Mouse (Mus musculus) lung, adult 2 months (tissue): ENCODE data around the gene Inpp5f. TPM values are rescaled to one million over a fixed set of nuclear protein-coding genes. Genes with fewer than 3 reads are reported as not detected.

Source experiments
- DNase-seq: peaks from one replicate; pipeline ENCODE4 v3.0.0; 2022
- H3K4me1 ChIP-seq: fragments of 200-500 bp; 2 replicates; pipeline ENCODE4 v1.6.1; 2011; ENCODE audit warnings: low read length; ENCODE audit not compliant: control insufficient read depth, insufficient read depth
- H3K4me3 ChIP-seq: fragments of 200-500 bp; replicated peaks from 2 replicates; pipeline ENCODE3; 2011; ENCODE audit warnings: low read depth, mild to moderate bottlenecking, control low read depth, low read length; ENCODE audit errors: extremely low read depth
- CTCF ChIP-seq: fragments of 200-500 bp; IDR thresholded peaks from 2 replicates; pipeline ENCODE4 v1.5.1; 2011; ENCODE audit warnings: mild to moderate bottlenecking, low read length, control low read depth; ENCODE audit not compliant: insufficient read depth
- POLR2A ChIP-seq: fragments of 200-500 bp; IDR thresholded peaks from 2 replicates; pipeline ENCODE4 v1.6.1; 2011; ENCODE audit warnings: low read depth, mild to moderate bottlenecking, control low read depth, low read length, borderline replicate concordance; ENCODE audit errors: extremely low read depth
- WGBS: fragments of 180-500 bp; shearing (Covaris S2); methylation state at CpG from one replicate; pipeline ENCODE4 v1.1.7; 2018; 5-methylcytosine and 5-hydroxymethylcytosine counted together
- polyA plus RNA-seq: library from polyadenylated mRNA; depleted of rRNA; stranded (reverse); fragments of >200 nt; gene quantifications from 2 replicates; pipeline ENCODE4 v1.2.3, GENCODE M21; 2012

Inpp5f gene
- polyA plus RNA-seq, 1 experiment: 6.7 TPM

- TF ChIP-seq POLR2A (no peak), CTCF (no peak)
- no peak for DNase-seq
- no peak overlapping the region for H3K4me3 ChIP-seq
- peaks cover 2% of the 10 kb centered on the region; the same call in 1 of the 2 replicates for H3K4me1 ChIP-seq
- whole genome bisulfite sequencing: 90% methylated on average over 10 of the region's 10 CpGs
Observed at GRCm38 (mm10) chr7:128726999-128727398, 115.9 kb downstream of the Inpp5f start.

GRCm38 (mm10) chr7:128727701-128728100, 116.6 kb downstream of the Inpp5f start:
- H3K4me3 ChIP-seq: no peak overlapping the region
- no peak for DNase-seq
- 72% methylated on average over 5 of the region's 5 CpGs for whole genome bisulfite sequencing
- no peak for TF ChIP-seq POLR2A
- no peak for TF ChIP-seq CTCF
- peaks cover 2% of the 10 kb centered on the region; the same call in 1 of the 2 replicates for H3K4me1 ChIP-seq

GRCm38 (mm10) chr7:128728738-128729137, 117.6 kb downstream of the Inpp5f start:
- DNase-seq: no peak
- Histone ChIP-seq H3K4me3 (no peak overlapping the region), H3K4me1 (peaks cover 2% of the 10 kb centered on the region; the same call in 1 of the 2 replicates)
- WGBS: 25% methylated on average over 10 of the region's 10 CpGs
- TF ChIP-seq CTCF (no peak), POLR2A (no peak)

DNA sequence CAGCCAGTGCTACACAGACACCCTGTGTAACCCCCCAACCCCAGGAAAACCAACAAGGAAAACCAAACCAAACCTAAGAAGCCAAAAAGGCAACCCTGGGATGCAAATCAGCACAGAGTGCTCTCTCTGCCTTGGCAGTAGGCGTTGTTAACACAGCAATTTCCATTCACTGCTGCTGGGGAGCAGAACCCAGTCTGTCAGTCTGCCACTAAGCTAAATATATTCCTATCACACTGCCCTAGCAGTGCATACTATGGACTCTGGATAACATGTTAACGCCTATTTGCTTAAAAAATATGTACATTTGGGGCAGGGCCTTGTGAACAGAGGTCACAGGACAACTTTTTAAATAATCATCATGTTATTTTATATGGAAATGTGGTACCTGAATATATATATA, 120.5 kb downstream of the Inpp5f start:
- TF ChIP-seq CTCF (no peak), POLR2A (no peak)
- no peak overlapping the region for H3K4me3 ChIP-seq
- WGBS: 71% methylated on average over 2 of the region's 2 CpGs
- no peak for DNase-seq
- peaks cover 2% of the 10 kb centered on the region; the same call in 1 of the 2 replicates for H3K4me1 ChIP-seq

GRCm38 (mm10) chr7:128738041-128738440, 126.9 kb downstream of the Inpp5f start:
- Histone ChIP-seq H3K4me3 (no peak overlapping the region), H3K4me1 (peaks cover 10% of the 10 kb centered on the region)
- WGBS: 37% methylated on average over 5 of the region's 5 CpGs
- DNase-seq: no peak
- TF ChIP-seq CTCF: no peak
- TF ChIP-seq POLR2A: no peak

DNA sequence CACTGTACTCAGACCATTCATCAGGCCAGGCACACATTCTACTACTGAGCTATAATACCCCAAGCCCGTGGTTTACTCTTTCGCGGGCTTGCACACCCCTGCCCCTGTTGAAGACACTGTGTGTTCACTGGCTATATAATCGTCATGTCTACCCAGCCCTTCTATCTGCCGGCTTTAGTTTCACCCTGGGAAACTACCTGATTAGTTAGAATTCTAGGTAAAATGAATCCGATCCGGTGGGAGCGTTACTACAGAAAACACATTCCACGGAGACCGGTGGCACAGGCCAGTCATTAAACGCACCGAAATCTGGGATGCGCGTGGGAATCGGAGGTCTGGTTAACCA, 128.0 kb downstream of the Inpp5f start:
- WGBS: 2% methylated on average over 15 of the region's 15 CpGs
- Histone ChIP-seq H3K4me1 (peaks cover 10% of the 10 kb centered on the region), H3K4me3 (peak overlapping the region; percentile 84)
- DNase-seq: no peak
- TF ChIP-seq POLR2A (no peak), CTCF (no peak)

DNA sequence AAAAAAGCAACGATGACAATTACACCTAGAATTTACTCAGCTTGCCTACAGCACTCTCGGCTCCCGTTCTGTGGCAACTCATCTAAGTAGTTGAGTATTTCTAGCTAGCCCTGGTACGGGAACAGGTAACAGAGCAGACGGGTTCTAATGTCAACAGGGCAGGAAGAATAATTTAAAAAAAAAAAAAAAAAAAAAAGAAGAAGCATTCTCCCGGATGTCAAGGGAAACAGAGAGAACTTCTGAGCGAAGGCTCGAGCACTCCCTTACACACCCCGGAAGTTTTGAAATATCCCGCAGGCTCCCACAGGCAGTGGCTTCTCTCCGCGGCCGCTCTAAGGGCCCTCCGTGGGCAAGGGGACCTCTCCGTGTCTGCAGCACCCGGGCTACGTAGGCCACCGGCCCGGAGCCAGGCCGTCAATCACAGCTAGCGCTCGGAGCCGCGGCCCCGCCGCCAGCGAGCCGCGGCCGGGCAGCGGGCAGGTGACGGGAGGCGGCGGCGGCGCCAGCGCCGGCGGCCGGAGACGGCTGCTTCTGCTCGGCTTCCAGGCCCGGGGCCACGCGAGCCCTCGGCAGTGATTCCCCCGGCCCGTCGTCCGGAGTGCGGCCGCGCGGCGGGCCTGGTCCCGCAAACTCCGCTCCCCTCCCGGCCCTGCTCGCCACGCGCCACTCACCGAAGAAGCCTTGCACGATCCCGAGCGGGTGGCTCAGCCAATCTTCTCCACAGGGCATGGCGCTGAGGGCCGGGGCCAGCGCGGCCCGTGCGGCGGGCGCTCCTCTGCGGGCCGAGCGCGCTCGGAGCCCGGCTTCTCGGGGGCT, 128.5 kb downstream of the Inpp5f start:
- peak; percentile 65 for DNase-seq
- WGBS: under 1% methylated on average over 79 of the region's 80 CpGs
- TF ChIP-seq POLR2A (peak; percentile 28; the same call in 1 of the 2 replicates), CTCF (no peak)
- Histone ChIP-seq H3K4me1 (peaks cover 10% of the 10 kb centered on the region), H3K4me3 (peak overlapping the region; percentile 84)

- peak; percentile 95 for DNase-seq
- Histone ChIP-seq H3K4me3 (peak within 1 kb of the TSS; percentile 84), H3K4me1 (peaks cover 10% of the 10 kb centered on the region)
- WGBS: under 1% methylated on average over 31 of the region's 35 CpGs
- peak; percentile 69; the same call in 1 of the 2 replicates for TF ChIP-seq POLR2A
- no peak for TF ChIP-seq CTCF
Observed at GRCm38 (mm10) chr7:128740334-128740733, 129.2 kb downstream of the Inpp5f start, which contains the start of gene Mcmbp. Gene Mcmbp, minus strand, starts transcription at chr7:128740495.

DNA sequence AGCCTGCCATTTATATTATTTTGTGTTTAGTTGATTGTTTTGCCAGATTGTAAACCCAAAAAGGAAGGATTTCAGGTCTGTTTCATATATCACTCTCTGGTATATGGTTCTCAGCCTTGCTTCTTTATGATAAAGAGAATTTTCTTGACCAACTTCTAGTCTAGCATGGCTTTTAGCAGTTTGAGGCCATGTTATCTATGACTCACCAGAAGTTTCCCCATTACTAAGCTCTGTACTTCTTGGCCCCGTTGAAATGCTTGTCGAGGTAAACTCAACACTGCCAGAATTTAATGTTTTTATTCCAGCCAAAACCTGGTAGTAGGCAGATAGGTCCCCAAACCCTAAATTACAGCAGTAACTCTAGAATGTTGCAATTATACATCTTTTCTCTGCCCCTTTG, 132.8 kb downstream of the Inpp5f start:
- H3K4me3 ChIP-seq: no peak overlapping the region
- peaks cover 9% of the 10 kb centered on the region for H3K4me1 ChIP-seq
- DNase-seq: no peak
- WGBS: 50% methylated on average over 2 of the region's 2 CpGs
- no peak for TF ChIP-seq POLR2A
- no peak for TF ChIP-seq CTCF
